Comparison of ENCODE assay signal across 8 mouse cellular contexts in genomic region chr4:133774570-133775554, GRCm38 (mm10). TPM values are rescaled to one million over a fixed set of nuclear protein-coding genes. Genes with fewer than 3 reads are reported as not detected.
DNase-seq lines count a peak whose midpoint lies in the region.

No protein-coding gene starts in this region.

- DNase-seq in thymus, postnatal 25 days = peak; percentile 18
- no peak for DNase-seq in thymus, postnatal 14 days
- peak; percentile 87 for DNase-seq in cerebellum, adult 11 months
- peak; percentile 70 for DNase-seq in gastrocnemius, postnatal 25 days
- DNase-seq in kidney, postnatal 4 days = peak; percentile 84 to 91
- peak; percentile 89 to 90 for DNase-seq in lung, postnatal 4 days
- peak; percentile 33 to 35 for DNase-seq in spleen, postnatal 14 days (ENCODE audit: low spot score in 2 of 2)
- DNase-seq in yolk sac, embryonic 10.5 days (ENCODE audit: low spot score) = no peak

RNA-seq across cellular contexts. Expression of gene Arid1a, which starts 18.3 kb away (rescaled TPM):
- total RNA-seq in gastrocnemius, postnatal 25 days (2021) = 10 to 100 TPM; 19.6 to 21.7 TPM

Comparison
In these comparisons a context has a peak if more than half of its experiments do, and no peak if none do; other contexts are left out.
1. DNase-seq: peak in thymus, postnatal 25 days (single experiment), cerebellum, adult 11 months (single experiment), gastrocnemius, postnatal 25 days (single experiment), kidney, postnatal 4 days (2 of 2), lung, postnatal 4 days (2 of 2) and spleen, postnatal 14 days (2 of 2); none in thymus, postnatal 14 days (single experiment) and yolk sac, embryonic 10.5 days (single experiment).